Mouse (Mus musculus): ENCODE measurements around the gene Epn3.

DNA sequence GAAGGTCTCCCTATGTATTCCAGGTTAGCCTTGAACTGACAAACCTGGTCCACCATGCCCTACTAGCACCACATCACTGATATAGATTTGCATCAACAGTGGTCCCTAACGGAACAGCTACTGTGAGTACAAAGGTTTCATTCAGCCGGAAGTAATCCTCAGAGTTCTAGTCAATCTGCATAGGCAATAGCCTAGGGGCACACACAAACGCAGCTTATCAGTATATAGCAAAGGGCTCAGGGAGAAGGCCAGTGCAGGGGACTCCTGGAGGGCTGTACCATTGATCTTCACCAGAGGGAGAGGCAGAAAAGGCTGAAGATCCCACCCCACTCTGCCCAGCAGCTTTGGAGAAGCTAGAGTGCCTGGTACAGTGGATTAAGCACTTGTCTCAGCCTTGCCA, 52.8 kb downstream of the Epn3 start:
- no peak for TF ChIP-seq CTCF (IDR thresholded peaks at IDR 0.05)
- TF ChIP-seq EP300 (IDR thresholded peaks at IDR 0.05), result no peak

Data from lung, postnatal 0 days (tissue).